Mouse (Mus musculus) mature B cell (primary cell): ENCODE measurements around the gene Tmem243.
"Not testable (repeated sequence)": the region's sequence is repeated elsewhere in the genome, so short reads cannot be mapped to it uniquely, and the experiment has no call there.

Source experiments
- in situ Hi-C: fragments of 300-500 bp; cut with MboI; formaldehyde crosslinking; loops from 2 replicates; pipeline ENCODE4 v1.14.3; 2019

Tmem243 gene

GRCm38 (mm10) chr5:9106806-9107205, 6.3 kb downstream of the Tmem243 start:
- in situ Hi-C loops: no loop called here

GRCm38 (mm10) chr5:9107296-9108089, 7.0 kb downstream of the Tmem243 start:
- in situ Hi-C loops: no loop called here

DNA sequence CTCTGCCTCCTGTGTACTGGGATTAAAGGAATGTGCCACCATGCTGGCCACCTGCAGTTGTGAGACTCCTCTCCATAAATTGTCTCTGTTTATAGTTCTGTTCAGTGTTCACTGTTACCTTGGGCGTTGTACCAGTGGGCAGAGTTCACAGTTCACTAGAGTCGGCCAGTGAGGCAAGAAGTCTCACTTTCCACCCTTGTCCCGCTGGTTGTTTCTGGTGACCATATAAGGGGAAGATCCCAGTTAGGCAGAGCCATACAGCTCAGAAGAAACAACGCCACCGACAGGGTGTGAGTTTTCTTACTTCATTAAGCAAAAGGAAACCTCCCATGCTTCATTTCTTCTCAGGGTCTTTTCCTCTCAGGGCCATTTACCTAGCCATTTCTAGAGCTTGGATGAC, 8.0 kb downstream of the Tmem243 start:
- in situ Hi-C loops: no loop called here

GRCm38 (mm10) chr5:9109582-9109981, 9.1 kb downstream of the Tmem243 start:
- in situ Hi-C loops: no loop called here

GRCm38 (mm10) chr5:9111285-9111684, 10.8 kb downstream of the Tmem243 start:
- in situ Hi-C loops: no loop called here

- in situ Hi-C loops: no loop called here
These were observed 11.3 kb downstream of the Tmem243 start for GRCm38 (mm10) chr5:9111759-9112158.

- in situ Hi-C loops: no loop called here
These were observed 13.7 kb downstream of the Tmem243 start for GRCm38 (mm10) chr5:9114162-9114561.

- in situ Hi-C loops: no loop called here
These were observed 23.7 kb downstream of the Tmem243 start for GRCm38 (mm10) chr5:9124134-9124533.

GRCm38 (mm10) chr5:9128566-9128965, 28.1 kb downstream of the Tmem243 start:
- in situ Hi-C loops: no loop called here

DNA sequence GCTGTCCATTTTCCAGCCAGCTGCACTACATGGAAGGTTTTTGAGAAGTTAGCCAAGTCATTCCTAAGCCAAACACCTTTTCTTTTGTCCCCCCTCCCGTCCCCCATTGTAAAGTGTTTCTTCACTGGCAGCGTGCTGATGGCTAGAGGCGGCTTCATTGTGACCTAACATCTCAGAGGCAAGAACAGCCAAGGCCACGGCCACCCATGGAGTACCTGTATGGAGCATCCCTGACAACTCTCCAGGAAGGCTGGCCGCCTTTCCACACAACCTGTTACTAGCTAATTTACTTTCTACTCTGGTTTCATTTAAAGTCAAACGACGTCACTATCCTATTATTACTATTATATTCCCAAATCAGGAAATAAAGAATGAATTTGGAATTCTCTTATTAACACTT, 31.3 kb downstream of the Tmem243 start:
- in situ Hi-C loops: no loop called here

GRCm38 (mm10) chr5:9135588-9135987, 35.1 kb downstream of the Tmem243 start:
- in situ Hi-C loops: no loop called here

- in situ Hi-C loops: no loop called here
These were observed 40.3 kb downstream of the Tmem243 start for GRCm38 (mm10) chr5:9140724-9141123.

DNA sequence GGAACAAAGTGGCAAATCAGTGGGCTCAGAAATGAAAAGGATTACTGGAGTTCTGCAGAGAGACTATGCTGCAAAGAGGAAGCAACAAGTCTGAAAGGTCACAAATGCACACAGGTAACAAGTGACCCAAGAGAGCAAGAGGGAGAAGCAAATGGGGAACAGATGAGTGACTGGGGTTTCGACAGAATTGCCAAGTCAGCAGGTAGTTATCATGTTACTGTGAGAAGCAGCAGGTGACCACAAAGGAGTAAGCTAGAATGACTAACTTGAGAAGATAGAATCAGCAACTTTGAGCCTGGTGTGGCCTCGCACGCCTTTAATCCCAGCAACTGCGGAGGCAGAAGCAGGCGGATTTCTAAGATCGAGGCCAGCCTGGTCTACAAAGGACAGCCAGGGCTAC, 41.9 kb downstream of the Tmem243 start:
- in situ Hi-C loops: no loop called here

DNA sequence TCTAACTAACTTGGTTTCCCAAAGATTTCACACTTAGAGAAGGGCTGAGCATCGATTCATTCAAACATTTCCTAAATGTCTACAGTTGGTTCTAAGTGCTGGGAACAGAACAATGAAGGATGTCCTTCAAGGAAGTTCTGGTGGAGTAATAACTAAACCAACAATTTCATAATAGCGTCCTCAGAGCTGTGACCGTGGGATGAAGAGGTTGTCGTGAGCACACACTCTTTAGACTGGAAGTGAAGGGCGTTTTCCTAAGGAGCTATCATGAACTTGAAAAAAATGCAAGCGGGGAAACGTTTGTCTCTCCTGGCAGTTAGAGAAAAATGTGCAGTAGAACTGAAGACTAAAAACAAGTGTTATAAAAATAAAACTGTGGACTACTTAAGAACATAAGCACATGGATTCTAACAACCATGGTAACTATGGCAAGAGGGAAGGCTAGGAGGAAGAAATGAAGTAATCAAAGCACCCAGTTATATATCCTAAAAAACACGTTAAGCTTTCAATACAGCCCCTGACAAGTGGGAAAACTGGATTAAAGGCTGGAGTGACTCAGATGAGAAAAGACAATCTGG, 48.9 kb downstream of the Tmem243 start:
- in situ Hi-C loops: no loop called here

GRCm38 (mm10) chr5:9156746-9157145, 56.3 kb downstream of the Tmem243 start:
- in situ Hi-C loops: no loop called here

DNA sequence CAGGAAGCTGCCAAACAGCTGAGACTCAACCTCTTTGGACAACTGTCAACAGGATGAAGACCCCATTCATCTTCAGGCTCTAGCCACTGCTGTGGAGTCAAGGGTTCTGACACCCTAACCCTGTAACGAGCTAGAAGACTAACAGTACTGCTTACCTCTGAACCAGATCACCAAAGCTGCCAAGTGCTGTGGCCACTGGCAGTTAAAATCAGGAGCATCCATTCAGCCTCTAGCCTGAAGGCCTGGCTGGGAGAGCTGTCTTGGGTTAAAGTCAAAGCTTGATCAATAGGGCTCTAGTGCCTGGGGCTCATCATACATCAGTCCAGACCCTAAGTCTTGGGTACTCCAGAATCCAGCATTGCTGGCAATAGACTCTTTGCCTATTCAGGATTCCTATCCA, 56.9 kb downstream of the Tmem243 start:
- in situ Hi-C loops: no loop called here

GRCm38 (mm10) chr5:9160831-9161455, 60.5 kb downstream of the Tmem243 start:
- in situ Hi-C loops: no loop called here

DNA sequence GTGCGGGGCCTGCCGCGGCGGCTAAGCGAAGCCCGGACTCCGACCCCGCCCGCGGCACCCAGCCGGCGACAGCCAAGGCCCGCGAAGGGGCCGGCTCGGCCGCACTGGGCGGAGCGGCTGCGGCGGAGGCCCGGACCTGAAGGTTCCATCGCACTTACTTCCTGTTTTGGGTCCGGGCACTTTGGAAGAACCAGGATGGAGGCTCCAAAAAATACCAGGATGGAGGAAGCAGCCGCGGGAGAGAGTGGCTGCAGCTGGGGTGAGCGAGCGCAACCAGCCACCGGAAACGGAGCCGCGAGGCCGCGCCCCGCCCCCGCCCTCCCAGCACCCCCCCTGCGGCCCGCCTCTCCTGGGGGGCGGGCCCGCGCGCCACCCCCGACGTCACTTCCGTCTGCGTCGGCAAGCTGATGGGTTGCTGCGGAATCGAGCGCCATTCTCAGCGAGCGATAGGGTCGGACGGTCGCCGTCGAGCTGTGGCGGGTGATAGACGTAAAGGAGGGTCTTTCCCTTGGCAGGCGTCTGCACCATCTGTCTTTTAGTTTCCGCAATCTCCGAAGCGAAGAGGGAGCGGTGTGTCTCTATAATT, 61.1 kb downstream of the Tmem243 start, which contains the start of gene Dmtf1:
Gene Dmtf1 (minus strand): TSS at position 321 of the 586 bp plus-strand sequence.
- in situ Hi-C loops: no loop called here

GRCm38 (mm10) chr5:9162088-9162487, 61.6 kb downstream of the Tmem243 start:
- in situ Hi-C loops: no loop called here

GRCm38 (mm10) chr5:9163411-9163810, 62.9 kb downstream of the Tmem243 start:
- in situ Hi-C loops: no loop called here

- in situ Hi-C loops: not testable (repeated sequence)
These were observed 64.7 kb downstream of the Tmem243 start for GRCm38 (mm10) chr5:9165151-9165550.

GRCm38 (mm10) chr5:9166366-9166765, 65.9 kb downstream of the Tmem243 start:
- in situ Hi-C loops: no loop called here
